ENCODE assay signal across 20 mouse cellular contexts in genomic region chr8:44961492-44961891, GRCm38 (mm10). TPM values are rescaled to one million over a fixed set of nuclear protein-coding genes. Genes with fewer than 3 reads are reported as not detected.
DNase-seq lines count a peak whose midpoint lies in the region; ATAC-seq and TF ChIP-seq lines count a peak whose summit lies in the region.
"Had no signal": no experiment of that assay in that cellular context is flagged by ENCODE, and none has a peak within 500 bp of the region (broad histone marks: within the 10 kb centered on the region; RNA-seq: fewer than 3 reads in every experiment).

No protein-coding gene starts in this region.

- H3K36me3 ChIP-seq in heart, embryonic 15.5 days = no peaks in the 10 kb centered on the region
- peaks cover 33% of the 10 kb centered on the region for H3K36me3 ChIP-seq in lung, embryonic 14.5 days (ENCODE audit: insufficient read depth)
- H3K36me3 ChIP-seq: forebrain, embryonic 15.5 days had no signal

- ATAC-seq in cerebellum, adult (ENCODE audit: insufficient number of reproducible peaks, low FRiP score, low TSS enrichment) = no peak
- ATAC-seq in heart, embryonic 15.5 days (replicated peaks; ENCODE audit: insufficient number of reproducible peaks, insufficient read depth, low FRiP score, low read depth) = no peak
- ATAC-seq in lung, embryonic 14.5 days (ENCODE audit: insufficient read depth) = no peak

- no peak overlapping the region for H3K4me2 ChIP-seq in heart, embryonic 15.5 days
- H3K4me2 ChIP-seq in lung, embryonic 14.5 days = no peak overlapping the region
- H3K4me2 ChIP-seq: forebrain, embryonic 15.5 days; stomach, embryonic 15.5 days had no signal

- H3K9me3 ChIP-seq in heart, embryonic 15.5 days (replicated peaks) = no peaks in the 10 kb centered on the region
- H3K9me3 ChIP-seq in lung, embryonic 14.5 days (ENCODE audit: low read depth, low read length) = no peaks in the 10 kb centered on the region
- H3K9me3 ChIP-seq: forebrain, embryonic 15.5 days; stomach, embryonic 15.5 days had no signal

- no peak for TF ChIP-seq CTCF in lung, embryonic 14.5 days (IDR thresholded peaks at IDR 0.05; ENCODE audit: low read depth)

- no peak overlapping the region for H3K4me3 ChIP-seq in heart, embryonic 15.5 days
- no peak overlapping the region for H3K4me3 ChIP-seq in lung, embryonic 14.5 days (ENCODE audit: low read depth, low read length)
- H3K4me3 ChIP-seq: erythroblast, embryonic 14.5 days; forebrain, embryonic 15.5 days; stomach, embryonic 15.5 days had no signal

- H3K4me1 ChIP-seq in heart, embryonic 15.5 days (replicated peaks) = peaks cover 57% of the 10 kb centered on the region
- no peaks in the 10 kb centered on the region for H3K4me1 ChIP-seq in lung, embryonic 14.5 days (ENCODE audit: insufficient read depth)

- 40% methylated on average over 6 of the region's 6 CpGs for WGBS in heart, embryonic 15.5 days
- 62% methylated on average over 6 of the region's 6 CpGs for WGBS in lung, embryonic 14.5 days

- no peaks in the 10 kb centered on the region for H3K27me3 ChIP-seq in heart, embryonic 15.5 days
- H3K27me3 ChIP-seq in lung, embryonic 14.5 days (ENCODE audit: insufficient read depth, low read length) = no peaks in the 10 kb centered on the region
- H3K27me3 ChIP-seq: CH12.LX; forebrain, embryonic 15.5 days; stomach, embryonic 15.5 days had no signal

- DNase-seq in cerebellum, postnatal 10 days = peak; percentile 45 to 49
- no peak for DNase-seq in heart, adult 8-10 months (ENCODE audit: low spot score)
- peak; percentile 56 for DNase-seq in lung, embryonic 14.5 days
- DNase-seq in lung, postnatal 14 days = no peak
- DNase-seq in adrenal gland, postnatal 36 days = peak; percentile 28 to 41
- no peak for DNase-seq in layer of hippocampus, adult 9-10 months (ENCODE audit: low spot score)
- DNase-seq: cerebellum, adult 8-10 months; gastrocnemius, postnatal 14 days; kidney, adult 11 months; layer of hippocampus, postnatal 36 days; lung, adult 18-20 months; lung, postnatal 36 days had no signal

- peak overlapping the region; percentile 74 for H3K27ac ChIP-seq in heart, embryonic 15.5 days
- H3K27ac ChIP-seq in lung, embryonic 14.5 days (ENCODE audit: low read depth) = no peak overlapping the region
- H3K27ac ChIP-seq: forebrain, embryonic 15.5 days; kidney, postnatal 0 days; stomach, embryonic 15.5 days had no signal

- no peak overlapping the region for H3K9ac ChIP-seq in heart, embryonic 15.5 days
- H3K9ac ChIP-seq in lung, embryonic 14.5 days = no peak overlapping the region
- H3K9ac ChIP-seq: forebrain, embryonic 15.5 days; stomach, embryonic 15.5 days had no signal

RNA-seq across cellular contexts. Expression of gene Fat1, which starts 26.2 kb away (rescaled TPM):
- 10.9 and 11.9 TPM in 2 replicates for polyA plus RNA-seq in heart, embryonic 15.5 days (2015; fragmentation: Nextera tagmentation; extraction: Ambion mirVana)
- total RNA-seq in heart, adult 8-10 months (2022) = 10 to 100 TPM; 14.4 to 18.3 (median 16.4) TPM
- 30.6 and 32.1 TPM in 2 replicates for polyA plus RNA-seq in lung, embryonic 14.5 days (2014; fragmentation: Nextera tagmentation; extraction: Ambion mirVana)
- 100 to 1,000 TPM in 1 of 2 experiments, 10 to 100 TPM in 1; 79.2 to 110 TPM for total RNA-seq in adrenal gland, postnatal 36 days (2021)
- total RNA-seq: common myeloid progenitor, adult 5-6 weeks had no signal

Comparison
In these comparisons a context has a peak if more than half of its experiments do, and no peak if none do; other contexts are left out.
1. DNase-seq: peak in cerebellum, postnatal 10 days (2 of 2), lung, embryonic 14.5 days (single experiment) and adrenal gland, postnatal 36 days (2 of 2); none in heart, adult 8-10 months (single experiment), lung, postnatal 14 days (single experiment) and layer of hippocampus, adult 9-10 months (single experiment).
2. RNA of gene Fat1, which starts 26.2 kb away (total RNA-seq): 79.2 to 110 TPM in adrenal gland, postnatal 36 days; 14.4 to 18.3 TPM in heart, adult 8-10 months; every median in the first group is over 4 times any median in the second.